Mouse (Mus musculus) liver, embryonic 16.5 days (tissue): ENCODE data around the gene Il1rap. TPM values are rescaled to one million over a fixed set of nuclear protein-coding genes. Genes with fewer than 3 reads are reported as not detected.

Source experiments
- ATAC-seq: fragments of 200-750 bp; cut with Nextera tagmentation; 2 replicates; pipeline ENCODE4 v1.8.0; 2017; ENCODE audit warnings: low read depth, mild to moderate bottlenecking, moderate number of reproducible peaks, moderate library complexity
- H3K27ac ChIP-seq: fragments of 300-500 bp; sonication (generic); 2 replicates; pipeline ENCODE4 v1.5.1; 2014; ENCODE audit warnings: mild to moderate bottlenecking, low read length
- H3K27me3 ChIP-seq: fragments of 300-500 bp; sonication (generic); 2 replicates; pipeline ENCODE4 v1.6.1; 2014; ENCODE audit warnings: low read depth, low read length, mixed read lengths; ENCODE audit not compliant: control insufficient read depth, insufficient read depth
- H3K36me3 ChIP-seq: fragments of 300-500 bp; sonication (generic); 2 replicates; pipeline ENCODE4 v1.6.1; 2014; ENCODE audit warnings: mild to moderate bottlenecking; ENCODE audit not compliant: control insufficient read depth, insufficient read depth
- H3K4me1 ChIP-seq: fragments of 300-500 bp; sonication (generic); 2 replicates; pipeline ENCODE4 v1.6.1; 2014; ENCODE audit warnings: low read depth, low read length, mixed read lengths; ENCODE audit not compliant: control insufficient read depth
- H3K4me2 ChIP-seq: fragments of 300-500 bp; sonication (generic); 2 replicates; pipeline ENCODE4 v1.6.1; 2014; ENCODE audit warnings: low read depth, low read length, mixed read lengths
- H3K4me3 ChIP-seq: fragments of 300-500 bp; sonication (generic); 2 replicates; pipeline ENCODE4 v1.5.1; 2014; ENCODE audit warnings: low read depth, mild to moderate bottlenecking, low read length
- H3K9ac ChIP-seq: fragments of 300-500 bp; sonication (generic); 2 replicates; pipeline ENCODE4 v1.6.1; 2014; ENCODE audit warnings: low read depth, low read length
- H3K9me3 ChIP-seq: fragments of 300-500 bp; sonication (generic); replicated peaks from 2 replicates; pipeline ENCODE4 v1.6.1; 2016; ENCODE audit warnings: low read length; ENCODE audit not compliant: control insufficient read depth
- WGBS: fragments of 180-500 bp; shearing (Covaris S2); extraction: QIAGEN DNeasy Blood & Tissue Kit; methylation state at CpG from one replicate; pipeline ENCODE4 v1.1.7; 2014; ENCODE audit not compliant: insufficient replicate concordance; 5-methylcytosine and 5-hydroxymethylcytosine counted together
- polyA plus RNA-seq: library from polyadenylated mRNA; unstranded; fragments of >200 nt; fragmentation: Nextera tagmentation; extraction: Ambion mirVana; gene quantifications from 2 replicates; pipeline ENCODE4 v1.2.1, GENCODE M21; 2015

Il1rap gene
- polyA plus RNA-seq, 1 experiment from 2014 or later = 2.7 TPM

DNA sequence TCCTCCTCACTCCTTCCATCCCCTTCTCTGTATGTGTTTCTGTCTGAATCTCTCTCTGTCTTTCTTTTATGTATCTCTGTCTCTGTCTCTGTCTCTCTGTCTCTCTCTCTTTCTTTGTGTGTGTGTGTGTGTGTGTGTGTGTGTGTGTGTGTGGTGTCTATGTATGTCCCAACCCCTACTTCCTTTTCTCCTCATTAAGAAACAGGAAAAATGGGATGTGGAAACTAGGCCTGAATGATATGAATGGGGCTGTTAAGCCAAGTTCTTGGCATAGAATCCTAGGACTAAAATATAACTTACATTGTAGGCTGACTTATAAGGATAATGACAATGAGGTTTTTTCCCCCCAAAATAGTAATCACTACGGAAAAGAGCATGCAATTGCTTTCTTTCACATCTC is 149.4 kb downstream of the Il1rap start:
- H3K4me3 ChIP-seq = no peak overlapping the region
- H3K4me1 ChIP-seq = no peaks in the 10 kb centered on the region

DNA sequence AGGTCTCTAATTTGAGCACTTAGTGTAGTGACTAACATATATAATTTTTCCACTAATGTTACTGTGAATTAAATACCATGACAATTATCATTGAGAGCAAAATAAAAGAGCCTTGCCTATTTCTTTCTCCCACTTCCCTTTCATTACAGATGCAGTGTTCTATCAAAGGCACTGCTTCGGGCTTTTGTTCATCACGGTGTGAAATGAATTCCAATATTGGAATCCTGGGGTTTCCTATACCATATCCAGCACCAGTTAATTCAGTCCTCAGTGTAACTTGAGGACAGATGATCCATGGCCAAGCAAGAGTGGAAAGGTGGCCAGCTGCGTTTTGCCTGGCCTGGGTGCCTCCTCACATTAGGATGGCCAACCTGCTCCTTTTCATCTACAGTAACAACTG is 151.1 kb downstream of the Il1rap start:
- Histone ChIP-seq H3K27me3 (no peaks in the 10 kb centered on the region), H3K9ac (no peak overlapping the region), H3K4me2 (no peak overlapping the region), H3K4me3 (no peak overlapping the region), H3K27ac (no peak overlapping the region), H3K4me1 (no peaks in the 10 kb centered on the region), H3K36me3 (no peaks in the 10 kb centered on the region), H3K9me3 (no peaks in the 10 kb centered on the region)
- no peak for ATAC-seq
- 65% methylated on average over 3 of the region's 3 CpGs for WGBS

More for the DNA sequence above, 149.4 kb downstream of the Il1rap start:
- no peak overlapping the region for H3K9ac ChIP-seq
- H3K9me3 ChIP-seq = no peaks in the 10 kb centered on the region
- no peaks in the 10 kb centered on the region for H3K27me3 ChIP-seq
- H3K4me2 ChIP-seq = no peak overlapping the region
- ATAC-seq = no peak
- no peak overlapping the region for H3K27ac ChIP-seq
- WGBS = 56% methylated on average over 1 of the region's 1 CpGs
- no peaks in the 10 kb centered on the region for H3K36me3 ChIP-seq

DNA sequence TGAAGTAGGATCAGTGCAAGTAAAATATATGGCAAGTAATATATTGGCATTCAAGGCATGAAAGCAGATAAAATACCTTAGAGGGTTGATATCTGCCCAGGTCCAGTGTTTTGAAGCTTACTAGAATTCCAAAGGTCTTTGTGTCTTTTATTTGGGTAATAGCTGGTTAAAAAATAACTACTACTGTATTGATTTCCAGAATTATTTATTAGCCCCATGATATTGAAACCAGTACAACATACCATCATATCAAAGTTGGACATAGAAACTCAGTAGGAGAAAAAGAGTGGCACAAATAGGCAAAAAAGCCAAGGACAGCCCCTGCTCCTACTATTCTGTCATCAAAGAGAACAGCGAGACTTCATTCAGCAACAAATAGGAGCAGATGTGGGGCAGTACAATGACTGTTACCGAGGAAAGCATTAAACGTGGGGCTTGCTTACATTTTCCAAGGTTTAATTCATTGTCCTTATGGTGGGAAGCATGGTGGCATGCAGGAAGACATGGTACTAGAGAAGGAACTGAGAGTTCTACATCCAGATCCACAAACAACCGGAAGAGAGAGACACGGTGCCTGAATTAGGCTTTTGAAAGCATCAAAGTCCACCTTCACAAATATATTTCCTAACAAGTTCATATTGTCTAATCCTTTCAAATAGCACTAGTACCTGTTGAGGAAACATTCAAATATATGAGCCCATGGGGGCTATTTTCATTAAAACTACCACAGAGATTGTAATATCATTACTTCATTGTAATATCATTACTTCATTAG is 174.1 kb downstream of the Il1rap start:
- Histone ChIP-seq H3K9ac (no peak overlapping the region), H3K9me3 (no peaks in the 10 kb centered on the region), H3K4me3 (no peak overlapping the region), H3K4me1 (no peaks in the 10 kb centered on the region), H3K36me3 (no peaks in the 10 kb centered on the region), H3K27ac (no peak overlapping the region), H3K27me3 (no peaks in the 10 kb centered on the region), H3K4me2 (no peak overlapping the region)
- 70% methylated on average over 5 of the region's 5 CpGs for WGBS
- no peak for ATAC-seq

DNA sequence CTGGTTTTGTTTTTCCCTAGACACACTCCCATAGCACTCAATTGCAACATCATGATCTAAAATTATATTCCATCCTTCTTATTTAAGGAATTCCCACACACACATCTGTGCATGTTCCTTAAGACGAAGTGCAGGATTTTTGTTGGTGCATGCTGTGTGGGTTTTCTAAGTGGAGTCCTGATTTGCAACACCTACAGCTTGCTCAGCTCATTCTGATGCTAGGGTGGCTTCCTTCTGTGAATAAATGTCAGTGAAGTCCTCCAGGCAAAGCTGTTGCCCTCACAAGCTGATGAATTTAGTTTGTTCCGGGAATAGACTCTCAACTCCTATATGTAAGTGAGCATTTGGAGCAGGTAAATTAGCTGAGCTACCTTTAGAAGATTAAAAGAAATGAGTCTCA is 194.5 kb downstream of the Il1rap start:
- WGBS = 49% methylated on average over 2 of the region's 2 CpGs
- Histone ChIP-seq H3K9ac (no peak overlapping the region), H3K4me3 (no peak overlapping the region), H3K9me3 (no peaks in the 10 kb centered on the region), H3K4me2 (no peak overlapping the region), H3K27ac (no peak overlapping the region), H3K4me1 (no peaks in the 10 kb centered on the region), H3K27me3 (no peaks in the 10 kb centered on the region), H3K36me3 (no peaks in the 10 kb centered on the region)
- ATAC-seq = no peak

DNA sequence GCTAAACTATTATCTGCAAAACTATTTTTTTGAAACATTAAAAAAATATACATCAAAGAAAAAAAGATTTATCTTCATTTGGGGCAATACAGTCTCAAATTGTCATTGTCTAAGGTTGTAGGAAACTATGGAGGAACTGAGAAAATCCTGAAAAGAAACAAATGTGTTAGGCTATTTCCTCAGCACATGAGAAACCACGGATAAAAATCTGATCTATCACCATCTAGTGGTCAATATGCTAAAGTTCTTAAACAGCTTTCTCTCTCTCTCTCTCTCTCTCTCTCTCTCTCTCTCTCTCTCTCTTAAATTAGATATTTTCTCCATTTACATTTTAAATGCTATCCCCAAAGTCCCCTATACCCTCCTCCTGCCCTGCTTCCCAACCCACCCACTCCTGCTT is 195.6 kb downstream of the Il1rap start:
- H3K4me3 ChIP-seq = no peak overlapping the region
- no peak overlapping the region for H3K9ac ChIP-seq
- WGBS = 7% methylated on average over 1 of the region's 1 CpGs
- H3K27me3 ChIP-seq = no peaks in the 10 kb centered on the region
- no peaks in the 10 kb centered on the region for H3K36me3 ChIP-seq
- ATAC-seq = no peak
- no peaks in the 10 kb centered on the region for H3K9me3 ChIP-seq
- H3K4me2 ChIP-seq = no peak overlapping the region
- no peak overlapping the region for H3K27ac ChIP-seq
- no peaks in the 10 kb centered on the region for H3K4me1 ChIP-seq

Other genes with a start within 250 kb of the Il1rap start
- 99.6 and 122 TPM in 2 replicates for gene Cldn1, start 209.9 kb upstream of the Il1rap start, polyA plus RNA-seq
- not detected in 2 replicates for gene Cldn16, start 118.6 kb upstream of the Il1rap start, polyA plus RNA-seq
- not detected in 2 replicates for gene Tmem207, start 54.9 kb upstream of the Il1rap start, polyA plus RNA-seq